Mouse (Mus musculus) gastrocnemius, postnatal 25 days (tissue): ENCODE data around the gene Tpm1. TPM values are rescaled to one million over a fixed set of nuclear protein-coding genes. Genes with fewer than 3 reads are reported as not detected.

ENCODE experiments used
- DNase-seq: peaks from one replicate; pipeline ENCODE4 v3.0.0; 2022
- long read RNA-seq, 2 experiments: library from polyadenylated mRNA; stranded (forward); transcript quantifications; one replicate each; pipeline ENCODE4 v2.0.0; 2021
- total RNA-seq, 2 experiments: library from RNA; stranded (reverse); gene quantifications; 1 replicate in 1 of 2; 2 replicates in 1 of 2; pipeline ENCODE4 v1.2.3; 2021

Gene Tpm1
- total RNA-seq = over 10,000 TPM; 20,359 to 26,033 TPM
- long read RNA-seq, experiment 1, transcript Tpm1-207 (9 exons, 962 nt) = minor isoform, 32 of 44,495 reads
- long read RNA-seq, experiment 1, transcript Tpm1-205 (10 exons, 1,208 nt) = major isoform, 41,718 of 44,495 reads
- long read RNA-seq, experiment 1, transcript Tpm1-211 (8 exons, 1,607 nt) = minor isoform, 5 of 44,495 reads
- long read RNA-seq, experiment 1, transcript Tpm1-215 (9 exons, 1,759 nt) = minor isoform, 5 of 44,495 reads
- long read RNA-seq, experiment 1, partial matches to known transcripts = 1,974 of 44,495 reads
- long read RNA-seq, experiment 1, other reads (novel, unspliced or antisense) = 750 of 44,495 reads
- long read RNA-seq, experiment 2, transcript Tpm1-207 (9 exons, 962 nt) = minor isoform, 27 of 36,667 reads
- long read RNA-seq, experiment 2, transcript Tpm1-216 (9 exons, 1,898 nt) = minor isoform, 8 of 36,667 reads
- long read RNA-seq, experiment 2, transcript Tpm1-211 (8 exons, 1,607 nt) = minor isoform, 8 of 36,667 reads
- long read RNA-seq, experiment 2, transcript Tpm1-205 (10 exons, 1,208 nt) = major isoform, 34,926 of 36,667 reads
- long read RNA-seq, experiment 2, partial matches to known transcripts = 1,059 of 36,667 reads
- long read RNA-seq, experiment 2, other reads (novel, unspliced or antisense) = 629 of 36,667 reads

DNA sequence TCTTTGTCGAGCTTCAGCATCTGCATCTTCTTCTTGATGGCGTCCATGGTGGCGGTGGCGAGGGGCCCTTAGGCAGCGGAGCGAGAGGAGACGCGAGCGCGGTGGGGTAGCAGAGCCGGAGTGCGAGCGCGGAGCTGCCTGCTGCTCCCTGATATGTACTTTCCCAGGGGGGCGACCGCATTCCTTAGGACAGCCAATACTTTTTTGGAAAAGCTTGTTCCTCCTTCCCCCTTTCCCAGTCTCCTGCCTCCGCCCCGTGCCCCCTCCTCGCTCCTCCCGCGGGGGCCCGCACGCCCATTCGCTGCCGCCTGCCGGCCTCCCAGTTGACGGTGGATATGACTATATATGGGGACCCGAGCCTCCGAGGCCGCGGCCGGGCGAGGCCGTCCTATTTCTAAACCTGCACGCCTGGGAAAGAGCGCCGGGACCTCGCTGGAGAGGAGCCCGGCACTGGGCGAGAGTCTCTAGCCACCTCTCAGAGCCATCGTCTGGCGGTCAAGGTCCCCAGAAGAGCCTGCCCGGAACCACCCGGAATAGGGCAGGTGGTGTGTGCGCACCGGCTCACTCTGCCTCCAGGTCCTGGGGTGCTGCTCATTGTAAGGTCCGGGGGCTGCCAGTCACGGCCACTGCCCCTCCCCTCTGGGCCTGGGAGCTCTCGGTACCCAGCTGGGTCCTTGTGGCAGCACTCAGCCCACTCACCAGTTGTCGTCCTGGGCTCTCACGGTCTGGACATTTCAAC lies at the start of gene Tpm1:
Tpm1 (minus strand) TSS at position 321 of the 739 bp plus-strand sequence.
- peak; percentile 95 for DNase-seq

DNA sequence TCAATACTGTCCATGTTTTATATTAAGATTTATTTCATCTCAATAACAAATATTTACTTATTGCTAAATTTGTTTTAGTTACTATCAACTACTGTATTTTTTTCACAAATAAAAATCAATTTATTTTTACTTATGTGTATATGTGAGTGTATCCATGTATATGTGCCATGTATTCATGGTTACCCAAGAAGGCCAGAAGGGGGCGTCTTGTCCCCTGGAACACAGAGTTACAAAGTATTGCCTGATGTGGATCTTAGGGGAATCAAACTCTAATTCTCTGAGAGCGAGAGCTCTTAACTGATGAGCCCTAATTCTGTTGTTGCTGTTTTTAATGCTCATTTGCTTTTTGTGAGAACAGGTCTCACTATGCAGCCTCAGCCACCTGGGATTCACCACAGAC lies 45.2 kb upstream of the Tpm1 start:
- DNase-seq = no peak

- DNase-seq = no peak
Measured at GRCm38 (mm10) chr9:67092210-67092609, 43.0 kb upstream of the Tpm1 start.

GRCm38 (mm10) chr9:67091598-67091997 lies 42.4 kb upstream of the Tpm1 start:
- no peak for DNase-seq

DNA sequence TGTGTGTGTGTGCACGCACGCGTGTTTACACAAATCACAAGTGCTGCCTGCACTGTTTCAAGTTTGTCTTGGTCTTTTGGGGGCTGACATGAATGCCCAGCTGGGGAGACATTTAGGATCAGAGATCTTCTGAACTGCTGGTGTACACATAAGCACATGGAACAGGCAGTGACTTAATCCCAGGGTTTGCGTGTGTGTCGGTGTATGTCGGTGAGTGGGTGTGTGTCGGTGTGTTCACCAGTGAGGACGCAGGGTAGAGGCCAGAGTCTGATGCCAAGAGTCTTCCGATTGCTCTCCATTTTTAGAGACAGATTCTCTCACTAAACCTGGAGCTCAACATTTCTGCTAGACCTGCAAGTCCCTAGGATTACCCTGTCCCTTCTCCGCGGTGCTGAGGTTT lies 41.9 kb upstream of the Tpm1 start:
- no peak for DNase-seq

- DNase-seq = peak; percentile 61
Measured at GRCm38 (mm10) chr9:67090633-67091045, 41.4 kb upstream of the Tpm1 start.

DNA sequence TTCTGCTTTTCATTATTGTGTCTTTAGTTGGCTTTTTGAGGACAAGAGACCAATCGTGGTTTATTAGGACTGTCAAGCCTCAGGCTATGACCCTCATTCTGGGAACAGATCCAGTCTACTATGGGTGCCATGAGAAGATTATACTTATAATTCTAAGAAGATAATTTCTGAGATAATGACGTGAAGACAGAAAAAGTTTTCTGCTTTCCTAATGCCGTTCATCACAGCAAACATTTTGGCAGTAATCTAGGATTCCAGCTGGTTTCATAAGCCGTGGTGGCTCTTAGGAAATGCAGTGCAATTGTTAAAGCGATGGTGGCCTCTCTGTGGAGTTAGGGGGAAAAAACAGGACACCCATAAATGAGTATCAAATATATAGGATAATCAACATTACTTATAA lies 40.0 kb upstream of the Tpm1 start:
- DNase-seq = no peak

DNA sequence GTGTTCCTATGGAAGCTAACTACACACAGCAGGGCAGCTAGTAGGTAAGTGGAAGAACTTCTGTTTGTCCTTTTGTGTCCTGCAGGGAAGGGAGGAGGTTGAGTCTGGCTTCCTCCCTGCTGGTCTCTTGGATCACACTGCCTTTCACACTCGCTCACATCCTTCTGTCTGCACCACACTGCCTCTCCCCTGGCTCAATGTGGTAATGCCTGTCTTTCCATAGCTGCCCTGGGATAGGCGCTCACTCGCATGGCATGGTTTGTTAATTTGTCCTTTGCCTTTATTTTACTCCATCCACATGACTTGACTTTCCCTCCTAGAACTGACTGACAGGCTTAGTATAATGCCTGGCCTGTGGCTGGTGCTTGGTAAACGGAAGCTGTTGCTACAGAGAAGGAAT lies 34.6 kb upstream of the Tpm1 start:
- no peak for DNase-seq

DNA sequence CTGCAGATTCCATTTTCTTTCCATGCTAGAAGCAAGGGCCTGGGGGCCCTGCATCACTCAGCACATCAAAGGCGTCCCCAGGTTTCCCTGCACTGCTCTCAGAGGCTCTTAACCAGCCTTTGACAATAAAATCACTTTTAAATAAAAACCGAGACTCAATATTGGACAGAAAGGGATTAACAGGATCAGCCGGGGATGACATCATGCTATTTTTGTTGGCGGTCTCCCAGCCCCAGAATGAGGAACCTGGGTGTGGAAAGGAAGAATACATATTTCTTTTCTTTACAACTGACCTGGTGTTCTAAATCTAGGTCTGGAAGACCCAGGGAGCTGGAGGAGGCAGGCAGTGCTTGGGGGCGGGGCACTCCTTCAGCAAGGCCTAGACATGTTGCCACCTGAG lies 32.5 kb upstream of the Tpm1 start:
- DNase-seq = peak; percentile 24

- peak; percentile 73 for DNase-seq
Measured at GRCm38 (mm10) chr9:67077658-67078319, 28.6 kb upstream of the Tpm1 start.

DNA sequence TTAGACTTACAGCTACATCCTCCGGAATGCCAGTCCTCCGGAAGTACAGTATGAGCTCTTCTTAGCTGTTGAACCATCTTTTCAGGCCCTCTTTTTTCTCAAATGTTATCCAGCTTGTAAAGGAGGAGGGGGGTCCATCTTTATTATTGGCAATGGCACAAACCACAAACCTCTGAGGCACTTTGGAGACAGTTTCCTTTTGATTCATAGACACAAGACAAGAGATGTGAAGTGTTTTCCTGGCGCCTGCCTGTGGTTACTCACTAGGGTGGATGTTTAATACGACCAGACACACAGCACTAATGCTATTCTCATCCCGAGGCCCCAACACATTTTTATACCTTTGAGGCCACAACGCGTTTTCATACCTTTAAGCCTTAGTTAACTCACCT lies 28.1 kb upstream of the Tpm1 start:
- no peak for DNase-seq

DNA sequence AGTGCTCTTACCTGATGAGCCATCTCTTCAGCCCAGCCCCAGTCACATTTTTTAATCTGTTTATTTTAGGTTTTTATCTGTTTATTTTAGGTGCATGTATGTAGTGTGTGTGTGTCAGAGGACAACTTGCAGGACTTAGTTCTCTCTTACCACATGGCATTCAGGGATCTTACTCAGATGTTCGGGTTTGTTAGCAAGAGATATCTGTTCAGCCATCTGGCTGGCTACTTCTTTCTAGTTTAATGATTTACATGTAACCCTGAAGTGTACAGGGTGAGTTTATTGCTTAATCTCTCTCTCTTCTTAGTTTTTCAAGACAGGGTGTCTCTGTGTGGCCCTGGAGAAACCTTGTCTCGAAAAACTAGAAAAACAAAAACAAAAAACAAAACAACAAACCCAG lies 23.0 kb upstream of the Tpm1 start:
- no peak for DNase-seq

GRCm38 (mm10) chr9:67071596-67071995 lies 22.4 kb upstream of the Tpm1 start:
- DNase-seq = no peak

- no peak for DNase-seq
Measured at GRCm38 (mm10) chr9:67071103-67071502, 21.9 kb upstream of the Tpm1 start.

GRCm38 (mm10) chr9:67066616-67067015 lies 17.4 kb upstream of the Tpm1 start:
- no peak for DNase-seq

GRCm38 (mm10) chr9:67059714-67060113 lies 10.5 kb upstream of the Tpm1 start:
- DNase-seq = peak; percentile 83

DNA sequence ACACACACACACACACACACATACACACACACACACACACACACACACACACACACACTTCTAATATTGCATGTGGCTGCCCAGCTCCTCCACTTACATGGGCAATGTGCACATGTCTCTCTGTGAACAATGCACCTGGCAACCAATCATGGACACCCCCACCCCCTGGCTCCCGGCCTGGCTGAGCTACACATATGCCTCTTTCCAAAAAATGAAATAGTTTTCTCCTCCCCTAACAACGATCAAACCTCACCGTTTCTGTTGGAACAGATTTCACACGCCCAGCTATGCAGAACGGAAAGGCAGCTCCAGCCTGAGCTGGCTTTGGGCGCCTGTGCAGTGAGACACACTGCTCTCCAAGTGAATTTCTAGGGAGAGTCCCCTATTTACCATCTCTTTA lies 9.2 kb upstream of the Tpm1 start:
- DNase-seq = no peak

DNA sequence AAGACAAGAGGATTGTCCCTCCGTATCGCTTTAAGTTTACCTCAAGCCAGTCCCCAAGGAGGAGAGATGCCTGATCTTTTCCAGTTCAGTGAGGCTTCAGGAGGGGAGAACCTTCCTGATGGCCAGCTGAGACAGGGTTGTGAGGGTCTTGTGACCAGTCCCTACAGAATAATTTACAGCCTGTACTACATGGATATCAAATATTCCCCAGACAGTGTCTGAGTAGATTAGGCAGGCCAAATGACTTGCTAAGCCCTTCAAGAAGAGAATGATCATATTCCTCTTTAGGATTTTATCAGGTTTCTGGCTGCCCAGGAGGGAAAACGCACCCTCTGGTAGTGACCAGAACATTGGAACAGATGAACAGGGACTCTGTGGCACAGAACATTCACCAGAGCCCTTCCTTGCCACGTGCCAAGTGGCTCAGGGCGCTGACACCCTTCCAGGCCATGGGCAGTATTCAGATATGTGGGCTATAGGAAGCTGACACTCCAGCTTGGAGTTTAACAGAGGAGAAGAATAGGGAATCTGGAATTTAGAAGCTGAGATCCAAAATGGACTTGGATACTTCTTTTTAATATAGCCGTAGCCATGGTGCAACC lies 1.6 kb upstream of the Tpm1 start:
- peak; percentile 65 for DNase-seq

DNA sequence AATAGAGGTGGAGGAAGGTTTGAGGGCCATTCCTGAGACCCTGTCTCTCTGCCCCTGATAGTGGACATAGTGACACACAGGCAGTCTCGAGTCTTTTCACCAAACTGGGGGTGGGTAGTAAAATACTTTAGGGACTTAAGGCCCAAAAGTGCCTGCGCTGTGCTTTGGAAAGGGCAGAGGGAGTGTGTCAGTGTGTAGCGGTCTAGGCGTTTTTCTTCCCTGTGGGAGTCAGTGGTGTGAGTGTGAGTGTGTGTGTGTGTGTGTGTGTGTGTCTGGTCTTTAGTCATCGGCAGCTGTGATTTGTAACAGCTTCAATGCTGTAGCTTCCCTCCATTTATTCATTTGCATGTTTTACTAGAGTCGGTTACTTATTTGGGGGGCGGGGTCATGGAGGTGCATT lies 630 bp upstream of the Tpm1 start:
- no peak for DNase-seq

- DNase-seq = no peak
Measured at GRCm38 (mm10) chr9:67048483-67049085, 622 bp downstream of the Tpm1 start.

GRCm38 (mm10) chr9:67047606-67048482 lies 1.4 kb downstream of the Tpm1 start:
- peak; percentile 35 for DNase-seq
